Mouse (Mus musculus): ENCODE measurements around the gene Antxrl. TPM values are rescaled to one million over a fixed set of nuclear protein-coding genes. Genes with fewer than 3 reads are reported as not detected.
A peak's percentile ranks its signal among the peaks of the same experiment; 100 is the strongest.

Antxrl gene
- not detected for total RNA-seq (2021)
- long read RNA-seq, experiment 1 = 0 reads
- long read RNA-seq, experiment 2 = 0 reads

- Histone ChIP-seq H3K4me3 (no peak within 1 kb of the TSS), H3K27ac (no peak within 1 kb of the TSS)
- no peak for DNase-seq (ENCODE audit: extremely low spot score in 1 of 2, low spot score in 2 of 2)
- no peak for TF ChIP-seq CTCF (IDR thresholded peaks at IDR 0.05)
- intact Hi-C loops (cut with DNase I) = no loop called here
These were observed at the start of gene Antxrl for GRCm38 (mm10) chr14:34052516-34052915. TSS of gene Antxrl (plus strand) at chr14:34052707.

GRCm38 (mm10) chr14:34015063-34015462 lies 37.4 kb upstream of the Antxrl start, which contains the start of gene Gm30083:
TSS of gene Gm30083 (minus strand) at chr14:34015182.
- no peak within 1 kb of the TSS for H3K4me3 ChIP-seq
- no peak for TF ChIP-seq CTCF (IDR thresholded peaks at IDR 0.05)
- intact Hi-C loops (cut with DNase I) = no loop called here
- H3K27ac ChIP-seq = no peak within 1 kb of the TSS
- DNase-seq (ENCODE audit: extremely low spot score in 1 of 2, low spot score in 2 of 2) = no peak

GRCm38 (mm10) chr14:34016381-34016780 lies 36.1 kb upstream of the Antxrl start, which contains the start of gene Gm5460:
TSS of gene Gm5460 (plus strand) at chr14:34016758.
- TF ChIP-seq CTCF (IDR thresholded peaks at IDR 0.05) = no peak
- H3K4me3 ChIP-seq = no peak within 1 kb of the TSS
- intact Hi-C loops (cut with DNase I) = no loop called here
- DNase-seq (ENCODE audit: extremely low spot score in 1 of 2, low spot score in 2 of 2) = no peak
- no peak within 1 kb of the TSS for H3K27ac ChIP-seq

- TF ChIP-seq CTCF (IDR thresholded peaks at IDR 0.05) = peak; percentile 12
- Histone ChIP-seq H3K4me3 (no peak overlapping the region), H3K27ac (no peak overlapping the region)
- intact Hi-C loops (cut with DNase I) = no loop called here
- no peak for DNase-seq (ENCODE audit: extremely low spot score in 1 of 2, low spot score in 2 of 2)
These were observed 35.6 kb upstream of the Antxrl start for GRCm38 (mm10) chr14:34016938-34017337.

- DNase-seq (ENCODE audit: extremely low spot score in 1 of 2, low spot score in 2 of 2) = no peak
- Histone ChIP-seq H3K4me3 (no peak overlapping the region), H3K27ac (no peak overlapping the region)
- TF ChIP-seq CTCF (IDR thresholded peaks at IDR 0.05) = no peak
- intact Hi-C loops (cut with DNase I) = no loop called here
These were observed 25.8 kb upstream of the Antxrl start for GRCm38 (mm10) chr14:34026710-34027109.

- Histone ChIP-seq H3K4me3 (no peak overlapping the region), H3K27ac (no peak overlapping the region)
- intact Hi-C loops (cut with DNase I) = no loop called here
- DNase-seq (ENCODE audit: extremely low spot score in 1 of 2, low spot score in 2 of 2) = no peak
- TF ChIP-seq CTCF (IDR thresholded peaks at IDR 0.05) = no peak
These were observed 18.5 kb upstream of the Antxrl start for GRCm38 (mm10) chr14:34033841-34034610.

- TF ChIP-seq CTCF (IDR thresholded peaks at IDR 0.05) = no peak
- H3K27ac ChIP-seq = no peak overlapping the region
These were observed 11.3 kb upstream of the Antxrl start for GRCm38 (mm10) chr14:34041241-34041640.

GRCm38 (mm10) chr14:34043341-34043740 lies 9.2 kb upstream of the Antxrl start:
- no peak for TF ChIP-seq CTCF (IDR thresholded peaks at IDR 0.05)
- no peak overlapping the region for H3K27ac ChIP-seq
- DNase-seq (ENCODE audit: extremely low spot score in 1 of 2, low spot score in 2 of 2) = no peak
- H3K4me3 ChIP-seq = no peak overlapping the region
- intact Hi-C loops (cut with DNase I) = no loop called here

More at GRCm38 (mm10) chr14:34041241-34041640, 11.3 kb upstream of the Antxrl start:
- no peak overlapping the region for H3K4me3 ChIP-seq
- no peak for DNase-seq (ENCODE audit: extremely low spot score in 1 of 2, low spot score in 2 of 2)
- intact Hi-C loops (cut with DNase I) = no loop called here

- Histone ChIP-seq H3K4me3 (no peak overlapping the region), H3K27ac (no peak overlapping the region)
- no peak for DNase-seq (ENCODE audit: extremely low spot score in 1 of 2, low spot score in 2 of 2)
- TF ChIP-seq CTCF (IDR thresholded peaks at IDR 0.05) = no peak
- intact Hi-C loops (cut with DNase I) = no loop called here
These were observed 2.3 kb upstream of the Antxrl start for GRCm38 (mm10) chr14:34050101-34050779.

- no peak; the same call in none of the 2 replicates for TF ChIP-seq CTCF (IDR thresholded peaks at IDR 0.05)
- no peak for DNase-seq (ENCODE audit: extremely low spot score in 1 of 2, low spot score in 2 of 2)
- intact Hi-C loops (cut with DNase I) = no loop called here
- Histone ChIP-seq H3K27ac (no peak overlapping the region), H3K4me3 (no peak overlapping the region)
These were observed 19.2 kb downstream of the Antxrl start for GRCm38 (mm10) chr14:34071665-34072064.

GRCm38 (mm10) chr14:34075346-34075745 lies 22.8 kb downstream of the Antxrl start:
- Histone ChIP-seq H3K4me3 (no peak overlapping the region), H3K27ac (no peak overlapping the region)
- intact Hi-C loops (cut with DNase I) = no loop called here
- TF ChIP-seq CTCF (IDR thresholded peaks at IDR 0.05) = no peak
- no peak for DNase-seq (ENCODE audit: extremely low spot score in 1 of 2, low spot score in 2 of 2)

- no peak overlapping the region for H3K27ac ChIP-seq
- peak; percentile 16; the same call in 1 of the 2 replicates for TF ChIP-seq CTCF (IDR thresholded peaks at IDR 0.05)
- no peak for DNase-seq (ENCODE audit: extremely low spot score in 1 of 2, low spot score in 2 of 2)
- intact Hi-C loops (cut with DNase I) = no loop called here
- no peak overlapping the region for H3K4me3 ChIP-seq
These were observed 24.7 kb downstream of the Antxrl start for GRCm38 (mm10) chr14:34077222-34077621.

All from left cerebral cortex, adult 2 months (tissue).